Mouse (Mus musculus): ENCODE measurements around the gene Olfr91.

Olfr91 gene

GRCm38 (mm10) chr17:37056957-37057356 lies 41.1 kb downstream of the Olfr91 start:
- DNase-seq = no peak

- no peak for DNase-seq
Measured at GRCm38 (mm10) chr17:37051745-37052144, 46.3 kb downstream of the Olfr91 start.

GRCm38 (mm10) chr17:37050876-37051275 lies 47.2 kb downstream of the Olfr91 start:
- DNase-seq = no peak

- peak; percentile 95 for DNase-seq
Measured at GRCm38 (mm10) chr17:37050399-37050798, 47.7 kb downstream of the Olfr91 start.

- DNase-seq = peak; percentile 84
Measured at GRCm38 (mm10) chr17:37049570-37050310, 48.3 kb downstream of the Olfr91 start.

GRCm38 (mm10) chr17:37048383-37048782 lies 49.7 kb downstream of the Olfr91 start:
- DNase-seq = no peak

- no peak for DNase-seq
Measured at GRCm38 (mm10) chr17:37047981-37048380, 50.1 kb downstream of the Olfr91 start.

GRCm38 (mm10) chr17:37047332-37047976 lies 50.6 kb downstream of the Olfr91 start:
- no peak for DNase-seq

- DNase-seq = peak; percentile 69
Measured at GRCm38 (mm10) chr17:37046312-37047112, 51.6 kb downstream of the Olfr91 start.

GRCm38 (mm10) chr17:37045611-37046311 lies 52.3 kb downstream of the Olfr91 start, which contains the start of gene Gabbr1:
TSS of gene Gabbr1 (plus strand) at chr17:37045966.
- peak; percentile 89 for DNase-seq

GRCm38 (mm10) chr17:37044651-37045244 lies 53.3 kb downstream of the Olfr91 start:
- DNase-seq = no peak
